Mouse (Mus musculus): ENCODE data around the gene Mamdc2. TPM values are rescaled to one million over a fixed set of nuclear protein-coding genes. Genes with fewer than 3 reads are reported as not detected.

The Mamdc2 gene
- total and polyA plus RNA-seq, 3 experiments: 0.05 TPM; not detected in 2

GRCm38 (mm10) chr19:23374941-23375656 is 73.1 kb downstream of the Mamdc2 start:
- H3K4me1 ChIP-seq (ENCODE audit: insufficient read depth, low read depth, low read length): peaks cover 3% of the 10 kb centered on the region; the same call in 1 of the 2 replicates
- H3K9me3 ChIP-seq (replicated peaks): no peaks in the 10 kb centered on the region
- TF ChIP-seq TAL1 (conservative IDR thresholded peaks at IDR 0.05; ENCODE audit: low read depth, low read length): no peak
- no peak for TF ChIP-seq GATA2 (IDR thresholded peaks at IDR 0.05; ENCODE audit: borderline replicate concordance, low read depth, low read length)
- TF ChIP-seq GATA1 (IDR thresholded peaks at IDR 0.05; ENCODE audit: borderline replicate concordance, low read length): no peak
- no peak for TF ChIP-seq CTCF (IDR thresholded peaks at IDR 0.05; ENCODE audit: low read depth, low read length)
- no peak for TF ChIP-seq POLR2AphosphoS5 (IDR thresholded peaks at IDR 0.05; ENCODE audit: insufficient replicate concordance, low read depth, low read length)
- peaks cover 22% of the 10 kb centered on the region; the same call in 1 of the 2 replicates for H3K27me3 ChIP-seq (ENCODE audit: insufficient read depth, low read length)
- H3K36me3 ChIP-seq (replicated peaks): no peaks in the 10 kb centered on the region
- DNase-seq (ENCODE audit: low spot score) (no peak), ATAC-seq (ENCODE audit: extremely low read depth, insufficient number of reproducible peaks, low FRiP score, poor library complexity, severe bottlenecking) (no peak)
- no peak overlapping the region for H3K4me3 ChIP-seq (ENCODE audit: low read depth, low read length)

- peaks cover 15% of the 10 kb centered on the region; the same call in 1 of the 2 replicates for H3K27me3 ChIP-seq (ENCODE audit: insufficient read depth, low read length)
- peaks cover 3% of the 10 kb centered on the region; the same call in 1 of the 2 replicates for H3K4me1 ChIP-seq (ENCODE audit: insufficient read depth, low read depth, low read length)
- ATAC-seq (ENCODE audit: extremely low read depth, insufficient number of reproducible peaks, low FRiP score, poor library complexity, severe bottlenecking): no peak
- TF ChIP-seq GATA1 (IDR thresholded peaks at IDR 0.05; ENCODE audit: borderline replicate concordance, low read length) (no peak), CTCF (IDR thresholded peaks at IDR 0.05; ENCODE audit: low read depth, low read length) (no peak), GATA2 (IDR thresholded peaks at IDR 0.05; ENCODE audit: borderline replicate concordance, low read depth, low read length) (no peak), TAL1 (conservative IDR thresholded peaks at IDR 0.05; ENCODE audit: low read depth, low read length) (no peak), POLR2AphosphoS5 (IDR thresholded peaks at IDR 0.05; ENCODE audit: insufficient replicate concordance, low read depth, low read length) (no peak)
- no peak overlapping the region for H3K4me3 ChIP-seq (ENCODE audit: low read depth, low read length)
- no peaks in the 10 kb centered on the region for H3K9me3 ChIP-seq (replicated peaks)
- no peak for DNase-seq (ENCODE audit: low spot score)
- H3K36me3 ChIP-seq (replicated peaks): no peaks in the 10 kb centered on the region
Measured at GRCm38 (mm10) chr19:23373728-23374127, 74.5 kb downstream of the Mamdc2 start.

- TF ChIP-seq CTCF (IDR thresholded peaks at IDR 0.05; ENCODE audit: low read depth, low read length) (peak; percentile 61), GATA2 (IDR thresholded peaks at IDR 0.05; ENCODE audit: borderline replicate concordance, low read depth, low read length) (no peak)
- no peak for ATAC-seq (ENCODE audit: extremely low read depth, insufficient number of reproducible peaks, low FRiP score, poor library complexity, severe bottlenecking)
- Histone ChIP-seq H3K27me3 (ENCODE audit: insufficient read depth, low read length) (peaks cover 12% of the 10 kb centered on the region; the same call in 1 of the 2 replicates), H3K36me3 (replicated peaks) (no peaks in the 10 kb centered on the region), H3K4me1 (ENCODE audit: insufficient read depth, low read depth, low read length) (peaks cover 3% of the 10 kb centered on the region; the same call in 1 of the 2 replicates), H3K4me3 (ENCODE audit: low read depth, low read length) (no peak overlapping the region), H3K9me3 (replicated peaks) (no peaks in the 10 kb centered on the region)
- peak; percentile 3 for DNase-seq (ENCODE audit: low spot score)
Measured at GRCm38 (mm10) chr19:23373287-23373686, 75.0 kb downstream of the Mamdc2 start.

DNA sequence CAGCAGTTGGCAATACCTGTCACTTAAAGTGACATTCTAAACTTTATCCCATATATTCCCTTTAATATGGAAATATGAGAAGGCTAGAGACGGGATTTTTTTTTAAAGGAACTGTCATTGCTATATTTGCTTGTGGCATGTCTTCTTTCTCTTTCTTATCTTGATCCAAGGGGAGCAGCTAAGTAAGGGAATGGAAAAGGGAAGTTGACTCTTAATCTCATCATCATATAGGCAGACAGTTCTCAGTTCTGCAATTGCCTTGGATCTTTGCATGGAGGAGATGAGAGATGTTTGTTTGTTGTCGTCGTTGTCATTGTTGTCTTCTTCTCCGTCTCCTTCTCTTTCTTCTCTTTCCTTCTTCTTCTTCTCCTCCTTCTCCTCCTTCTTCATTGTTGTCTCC is 79.0 kb downstream of the Mamdc2 start:
- Histone ChIP-seq H3K9me3 (replicated peaks) (no peaks in the 10 kb centered on the region), H3K4me3 (ENCODE audit: low read depth, low read length) (no peak overlapping the region), H3K36me3 (replicated peaks) (no peaks in the 10 kb centered on the region), H3K4me1 (ENCODE audit: insufficient read depth, low read depth, low read length) (no peaks in the 10 kb centered on the region), H3K27me3 (ENCODE audit: insufficient read depth, low read length) (peaks cover 21% of the 10 kb centered on the region)
- DNase-seq (ENCODE audit: low spot score) (no peak), ATAC-seq (ENCODE audit: extremely low read depth, insufficient number of reproducible peaks, low FRiP score, poor library complexity, severe bottlenecking) (no peak)
- TF ChIP-seq GATA1 (IDR thresholded peaks at IDR 0.05; ENCODE audit: borderline replicate concordance, low read length) (no peak), TAL1 (conservative IDR thresholded peaks at IDR 0.05; ENCODE audit: low read depth, low read length) (no peak), GATA2 (IDR thresholded peaks at IDR 0.05; ENCODE audit: borderline replicate concordance, low read depth, low read length) (no peak), CTCF (IDR thresholded peaks at IDR 0.05; ENCODE audit: low read depth, low read length) (no peak), POLR2AphosphoS5 (IDR thresholded peaks at IDR 0.05; ENCODE audit: insufficient replicate concordance, low read depth, low read length) (no peak)

GRCm38 (mm10) chr19:23362006-23362405 is 86.2 kb downstream of the Mamdc2 start:
- no peaks in the 10 kb centered on the region for H3K36me3 ChIP-seq (replicated peaks)
- H3K27me3 ChIP-seq (ENCODE audit: insufficient read depth, low read length): peaks cover 12% of the 10 kb centered on the region
- H3K4me3 ChIP-seq (ENCODE audit: low read depth, low read length): no peak overlapping the region
- ATAC-seq (ENCODE audit: extremely low read depth, insufficient number of reproducible peaks, low FRiP score, poor library complexity, severe bottlenecking): no peak
- DNase-seq (ENCODE audit: low spot score): no peak
- no peaks in the 10 kb centered on the region for H3K4me1 ChIP-seq (ENCODE audit: insufficient read depth, low read depth, low read length)
- H3K9me3 ChIP-seq (replicated peaks): no peaks in the 10 kb centered on the region
- no peak for TF ChIP-seq POLR2AphosphoS5 (IDR thresholded peaks at IDR 0.05; ENCODE audit: insufficient replicate concordance, low read depth, low read length)
- no peak for TF ChIP-seq GATA1 (IDR thresholded peaks at IDR 0.05; ENCODE audit: borderline replicate concordance, low read length)
- TF ChIP-seq TAL1 (conservative IDR thresholded peaks at IDR 0.05; ENCODE audit: low read depth, low read length): no peak
- no peak for TF ChIP-seq CTCF (IDR thresholded peaks at IDR 0.05; ENCODE audit: low read depth, low read length)
- TF ChIP-seq GATA2 (IDR thresholded peaks at IDR 0.05; ENCODE audit: borderline replicate concordance, low read depth, low read length): no peak

- Histone ChIP-seq H3K9me3 (replicated peaks) (no peaks in the 10 kb centered on the region), H3K4me3 (ENCODE audit: low read depth, low read length) (no peak overlapping the region), H3K36me3 (replicated peaks) (no peaks in the 10 kb centered on the region), H3K4me1 (ENCODE audit: insufficient read depth, low read depth, low read length) (no peaks in the 10 kb centered on the region), H3K27me3 (ENCODE audit: insufficient read depth, low read length) (peaks cover 5% of the 10 kb centered on the region; the same call in 1 of the 2 replicates)
- no peak for ATAC-seq (ENCODE audit: extremely low read depth, insufficient number of reproducible peaks, low FRiP score, poor library complexity, severe bottlenecking)
- TF ChIP-seq TAL1 (conservative IDR thresholded peaks at IDR 0.05; ENCODE audit: low read depth, low read length): no peak
- no peak for TF ChIP-seq GATA2 (IDR thresholded peaks at IDR 0.05; ENCODE audit: borderline replicate concordance, low read depth, low read length)
- DNase-seq (ENCODE audit: low spot score): no peak
Measured at GRCm38 (mm10) chr19:23361124-23361523, 87.1 kb downstream of the Mamdc2 start.
